Mouse (Mus musculus): ENCODE measurements around the gene Vsig8. TPM values are rescaled to one million over a fixed set of nuclear protein-coding genes. Genes with fewer than 3 reads are reported as not detected.
A peak's percentile ranks its signal among the peaks of the same experiment; 100 is the strongest.

Vsig8 gene
- polyA plus RNA-seq, 1 experiment from 2014 or later: 0.25 TPM

DNA sequence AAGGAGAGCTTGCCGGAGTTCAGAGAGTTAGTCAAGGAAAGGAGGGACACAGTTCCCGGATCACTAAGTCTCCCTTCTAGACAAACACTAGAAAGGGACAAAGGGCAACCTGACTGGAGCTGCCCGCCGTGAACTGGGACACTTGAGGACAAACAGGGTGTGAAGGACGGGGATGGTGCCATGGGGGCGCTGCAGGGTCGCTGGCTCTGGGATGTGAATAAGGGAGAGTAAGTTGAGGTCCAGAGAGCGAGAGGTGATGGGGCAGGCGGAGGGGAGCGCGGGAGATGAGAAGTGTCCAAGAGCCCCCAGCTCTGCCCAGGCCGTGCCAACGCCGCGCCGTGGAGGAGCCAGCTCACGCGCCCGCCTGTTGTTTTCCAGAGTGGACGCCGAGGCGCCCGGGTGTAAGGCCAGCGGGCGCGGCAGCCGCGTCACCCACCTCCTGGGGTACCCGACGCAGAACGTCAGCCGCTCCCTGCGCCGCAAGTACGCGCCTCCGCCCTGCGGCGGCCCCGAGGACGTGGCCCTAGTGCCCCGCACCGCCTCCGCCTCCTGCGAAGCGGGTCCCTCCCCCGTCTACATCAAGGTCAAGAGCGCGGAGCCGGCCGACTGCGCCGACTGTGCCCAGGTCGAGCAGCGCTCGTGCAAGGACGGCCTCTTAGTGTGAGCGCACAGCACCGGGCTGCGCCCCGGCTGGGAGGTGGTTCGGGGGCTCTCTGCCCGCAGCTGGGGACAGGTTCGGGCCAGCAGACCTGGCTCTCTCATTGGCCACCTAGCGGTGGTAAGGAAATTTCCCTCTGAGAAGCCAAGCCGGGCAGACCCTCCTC, 7.1 kb downstream of the Vsig8 start:
- ATAC-seq (ENCODE audit: extremely low read depth, insufficient number of reproducible peaks, low FRiP score, low TSS enrichment): peak; percentile 71; the same call in 1 of the 2 replicates
- peaks cover 17% of the 10 kb centered on the region for H3K4me1 ChIP-seq
- peak overlapping the region; percentile 87 for H3K9ac ChIP-seq
- peak overlapping the region; percentile 54; the same call in 1 of the 2 replicates for H3K27ac ChIP-seq (replicated peaks)
- H3K27me3 ChIP-seq (replicated peaks): peaks cover 67% of the 10 kb centered on the region
- peak overlapping the region; percentile 98 for H3K4me2 ChIP-seq
- WGBS: under 1% methylated on average over 59 of the region's 66 CpGs
- no peaks in the 10 kb centered on the region for H3K9me3 ChIP-seq
- peak overlapping the region; percentile 77 for H3K4me3 ChIP-seq
- H3K36me3 ChIP-seq: no peaks in the 10 kb centered on the region

DNA sequence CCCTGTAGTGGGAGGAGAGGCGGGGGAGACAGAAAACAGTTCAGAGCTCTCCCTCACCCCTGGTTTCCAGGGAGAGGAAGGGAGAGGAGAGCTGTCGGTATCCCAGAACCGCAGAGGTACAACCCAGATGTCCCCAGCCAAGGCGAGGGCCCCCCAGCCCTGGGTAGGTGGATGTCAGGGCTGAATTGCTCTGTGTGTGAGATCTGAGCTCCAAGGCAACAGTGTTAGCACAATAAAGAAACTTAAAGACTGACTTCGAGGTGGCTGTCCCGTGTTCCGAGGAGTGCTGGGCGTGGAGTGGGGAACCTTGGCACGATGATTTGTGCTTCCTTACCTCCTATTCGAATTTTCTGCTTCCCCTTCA, 7.7 kb downstream of the Vsig8 start:
- no peaks in the 10 kb centered on the region for H3K36me3 ChIP-seq
- H3K9me3 ChIP-seq: no peaks in the 10 kb centered on the region
- peak overlapping the region; percentile 98 for H3K4me2 ChIP-seq
- peak overlapping the region; percentile 77 for H3K4me3 ChIP-seq
- peaks cover 17% of the 10 kb centered on the region for H3K4me1 ChIP-seq
- no peak; the same call in 1 of the 2 replicates for ATAC-seq (ENCODE audit: extremely low read depth, insufficient number of reproducible peaks, low FRiP score, low TSS enrichment)
- H3K9ac ChIP-seq: peak overlapping the region; percentile 87
- WGBS: 3% methylated on average over 10 of the region's 10 CpGs
- peak overlapping the region; percentile 54; the same call in 1 of the 2 replicates for H3K27ac ChIP-seq (replicated peaks)
- H3K27me3 ChIP-seq (replicated peaks): peaks cover 62% of the 10 kb centered on the region

DNA sequence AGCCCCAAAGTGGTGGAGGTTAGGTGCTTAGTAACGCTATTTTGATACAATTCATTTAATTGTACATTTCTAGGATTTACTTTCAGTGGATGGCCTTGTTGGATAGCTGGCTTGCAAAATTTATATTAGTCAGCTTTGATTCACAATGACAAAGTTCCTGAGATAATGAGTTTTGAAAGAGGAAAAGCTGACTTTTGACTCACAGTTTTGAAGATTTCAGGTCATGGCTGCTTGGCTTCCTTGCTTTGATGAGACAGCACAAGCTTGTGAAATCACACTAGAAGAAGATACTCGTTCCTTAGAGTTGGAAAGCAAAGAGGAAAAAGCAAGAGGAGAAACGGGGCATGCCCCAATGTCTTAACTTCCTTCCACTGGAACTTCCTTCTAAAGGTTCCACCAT, 10.4 kb downstream of the Vsig8 start:
- Histone ChIP-seq H3K9me3 (no peaks in the 10 kb centered on the region), H3K36me3 (no peaks in the 10 kb centered on the region), H3K27me3 (replicated peaks) (peaks cover 42% of the 10 kb centered on the region), H3K4me3 (no peak overlapping the region), H3K4me1 (peaks cover 17% of the 10 kb centered on the region), H3K4me2 (no peak overlapping the region), H3K9ac (no peak overlapping the region), H3K27ac (replicated peaks) (no peak overlapping the region)
- no peak for ATAC-seq (ENCODE audit: extremely low read depth, insufficient number of reproducible peaks, low FRiP score, low TSS enrichment)
- 62% methylated on average over 3 of the region's 3 CpGs for WGBS

DNA sequence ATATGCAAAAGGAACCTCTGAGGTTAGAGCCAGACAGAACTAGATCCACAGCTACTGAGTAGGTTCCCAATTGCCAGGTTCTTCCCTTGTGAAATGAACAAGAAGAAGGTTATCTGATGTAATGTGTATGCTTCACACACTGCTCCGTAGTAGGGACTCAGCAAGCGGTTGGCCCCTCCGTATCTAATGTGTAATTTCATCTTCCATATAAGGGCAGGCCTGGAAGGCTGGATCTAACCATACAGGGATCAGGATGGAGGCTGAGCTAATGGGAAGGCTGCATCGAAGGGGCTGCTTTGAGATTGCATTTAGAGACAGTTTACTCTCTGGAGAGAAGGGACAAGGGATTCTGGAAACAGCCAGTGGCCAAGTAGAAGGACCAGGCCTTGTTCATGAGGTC, 12.0 kb downstream of the Vsig8 start:
- no peak for ATAC-seq (ENCODE audit: extremely low read depth, insufficient number of reproducible peaks, low FRiP score, low TSS enrichment)
- H3K4me3 ChIP-seq: no peak overlapping the region
- no peak overlapping the region for H3K27ac ChIP-seq (replicated peaks)
- peaks cover 4% of the 10 kb centered on the region for H3K4me1 ChIP-seq
- peaks cover 35% of the 10 kb centered on the region for H3K27me3 ChIP-seq (replicated peaks)
- H3K4me2 ChIP-seq: no peak overlapping the region
- 38% methylated on average over 4 of the region's 4 CpGs for WGBS
- no peak overlapping the region for H3K9ac ChIP-seq
- H3K9me3 ChIP-seq: no peaks in the 10 kb centered on the region
- H3K36me3 ChIP-seq: no peaks in the 10 kb centered on the region

DNA sequence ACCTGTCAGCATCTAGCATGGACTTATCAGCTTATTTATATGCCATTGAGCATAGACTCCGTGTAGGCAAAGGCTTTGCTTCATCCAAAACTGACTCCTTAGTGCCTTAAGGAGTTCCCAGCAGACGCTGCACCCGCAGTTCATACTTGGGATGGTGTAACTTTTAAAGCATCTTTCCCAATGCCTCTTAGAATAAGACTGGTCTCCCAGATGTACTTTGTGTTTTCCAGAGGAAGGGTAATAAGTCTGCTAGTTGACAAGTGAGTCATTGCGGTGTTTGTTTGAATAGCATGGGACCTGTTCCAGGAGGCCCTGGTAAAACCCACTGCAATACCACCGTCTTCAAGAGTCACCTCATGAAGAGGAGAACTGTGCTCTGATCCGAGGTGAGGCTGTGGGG, 24.4 kb downstream of the Vsig8 start:
- no peaks in the 10 kb centered on the region for H3K9me3 ChIP-seq
- H3K4me1 ChIP-seq: no peaks in the 10 kb centered on the region
- no peak overlapping the region for H3K4me3 ChIP-seq
- no peak overlapping the region for H3K27ac ChIP-seq (replicated peaks)
- H3K36me3 ChIP-seq: no peaks in the 10 kb centered on the region
- WGBS: 67% methylated on average over 6 of the region's 6 CpGs
- H3K27me3 ChIP-seq (replicated peaks): peaks cover 21% of the 10 kb centered on the region
- no peak overlapping the region for H3K4me2 ChIP-seq
- no peak overlapping the region for H3K9ac ChIP-seq
- ATAC-seq (ENCODE audit: extremely low read depth, insufficient number of reproducible peaks, low FRiP score, low TSS enrichment): no peak

DNA sequence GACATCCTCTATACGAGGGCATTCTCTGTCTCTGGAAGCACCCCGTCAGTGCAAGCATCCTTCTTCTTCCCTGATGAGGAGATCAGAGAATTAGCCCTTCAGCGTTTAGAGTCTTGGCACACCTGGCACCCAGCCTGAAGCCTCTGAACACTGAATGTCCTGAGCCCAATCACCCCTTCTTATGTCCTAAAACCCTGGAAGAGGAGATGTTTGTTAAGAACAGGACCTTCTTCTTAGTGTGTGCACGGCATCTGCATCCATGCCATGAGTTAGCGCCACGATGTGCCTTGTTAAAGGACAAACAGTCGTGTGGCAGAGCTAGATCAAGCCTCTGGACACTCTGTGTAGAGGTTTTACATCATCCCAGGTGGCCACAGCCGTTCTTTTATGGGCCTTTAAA, 26.7 kb downstream of the Vsig8 start:
- Histone ChIP-seq H3K36me3 (no peaks in the 10 kb centered on the region), H3K27ac (replicated peaks) (no peak overlapping the region), H3K4me1 (peaks cover 12% of the 10 kb centered on the region), H3K9ac (no peak overlapping the region), H3K27me3 (replicated peaks) (peaks cover 36% of the 10 kb centered on the region), H3K4me3 (no peak overlapping the region), H3K4me2 (no peak overlapping the region), H3K9me3 (no peaks in the 10 kb centered on the region)
- WGBS: 75% methylated on average over 8 of the region's 8 CpGs
- no peak for ATAC-seq (ENCODE audit: extremely low read depth, insufficient number of reproducible peaks, low FRiP score, low TSS enrichment)

DNA sequence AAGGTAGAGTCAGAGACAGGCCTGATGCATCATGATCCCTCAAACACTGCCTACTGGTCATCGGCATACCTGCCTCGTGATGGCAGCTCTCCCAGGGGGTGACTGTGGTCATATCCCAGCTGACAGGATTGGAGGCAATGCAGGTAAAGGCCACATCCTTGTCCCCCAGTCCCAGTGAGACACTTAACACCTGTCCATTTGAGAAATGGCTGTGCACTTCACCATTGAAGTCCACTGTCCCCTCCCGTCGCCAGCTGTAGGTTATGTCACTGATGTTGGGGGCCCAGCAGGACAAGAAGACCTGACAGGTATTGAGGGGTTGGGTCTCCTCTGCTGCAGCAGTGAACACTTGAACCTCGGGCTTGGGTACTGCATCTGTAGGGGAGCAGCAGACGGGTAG, 28.5 kb downstream of the Vsig8 start:
- ATAC-seq (ENCODE audit: extremely low read depth, insufficient number of reproducible peaks, low FRiP score, low TSS enrichment): no peak
- Histone ChIP-seq H3K4me2 (no peak overlapping the region), H3K4me3 (no peak overlapping the region), H3K9me3 (no peaks in the 10 kb centered on the region), H3K27me3 (replicated peaks) (peaks cover 41% of the 10 kb centered on the region), H3K36me3 (no peaks in the 10 kb centered on the region), H3K27ac (replicated peaks) (no peak overlapping the region), H3K9ac (no peak overlapping the region), H3K4me1 (peaks cover 12% of the 10 kb centered on the region)
- 77% methylated on average over 6 of the region's 6 CpGs for WGBS

DNA sequence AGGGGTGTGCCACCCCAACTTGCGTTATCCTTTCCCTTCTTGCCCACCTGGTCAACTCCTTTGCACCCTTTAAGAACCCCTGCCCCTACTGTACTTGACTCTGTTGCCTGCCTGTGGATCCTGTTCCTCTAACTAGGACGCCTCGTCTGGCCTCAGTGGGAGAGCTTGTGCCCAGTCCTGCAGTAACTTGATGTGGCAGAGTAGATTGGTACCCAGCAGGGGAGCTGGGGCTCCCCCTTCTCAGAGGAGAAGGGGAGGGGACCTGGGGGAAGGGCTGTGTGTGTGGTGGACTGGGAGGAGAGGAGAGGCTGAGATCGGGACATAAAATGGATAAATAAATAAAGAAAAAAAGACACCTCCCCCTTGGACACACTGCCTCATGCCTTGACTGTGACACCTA, 29.3 kb downstream of the Vsig8 start:
- no peak overlapping the region for H3K4me2 ChIP-seq
- H3K9me3 ChIP-seq: no peaks in the 10 kb centered on the region
- no peak for ATAC-seq (ENCODE audit: extremely low read depth, insufficient number of reproducible peaks, low FRiP score, low TSS enrichment)
- H3K9ac ChIP-seq: no peak overlapping the region
- no peaks in the 10 kb centered on the region for H3K36me3 ChIP-seq
- no peak overlapping the region for H3K27ac ChIP-seq (replicated peaks)
- H3K4me3 ChIP-seq: no peak overlapping the region
- peaks cover 41% of the 10 kb centered on the region for H3K27me3 ChIP-seq (replicated peaks)
- peaks cover 12% of the 10 kb centered on the region for H3K4me1 ChIP-seq
- WGBS: 42% methylated on average over 4 of the region's 4 CpGs

DNA sequence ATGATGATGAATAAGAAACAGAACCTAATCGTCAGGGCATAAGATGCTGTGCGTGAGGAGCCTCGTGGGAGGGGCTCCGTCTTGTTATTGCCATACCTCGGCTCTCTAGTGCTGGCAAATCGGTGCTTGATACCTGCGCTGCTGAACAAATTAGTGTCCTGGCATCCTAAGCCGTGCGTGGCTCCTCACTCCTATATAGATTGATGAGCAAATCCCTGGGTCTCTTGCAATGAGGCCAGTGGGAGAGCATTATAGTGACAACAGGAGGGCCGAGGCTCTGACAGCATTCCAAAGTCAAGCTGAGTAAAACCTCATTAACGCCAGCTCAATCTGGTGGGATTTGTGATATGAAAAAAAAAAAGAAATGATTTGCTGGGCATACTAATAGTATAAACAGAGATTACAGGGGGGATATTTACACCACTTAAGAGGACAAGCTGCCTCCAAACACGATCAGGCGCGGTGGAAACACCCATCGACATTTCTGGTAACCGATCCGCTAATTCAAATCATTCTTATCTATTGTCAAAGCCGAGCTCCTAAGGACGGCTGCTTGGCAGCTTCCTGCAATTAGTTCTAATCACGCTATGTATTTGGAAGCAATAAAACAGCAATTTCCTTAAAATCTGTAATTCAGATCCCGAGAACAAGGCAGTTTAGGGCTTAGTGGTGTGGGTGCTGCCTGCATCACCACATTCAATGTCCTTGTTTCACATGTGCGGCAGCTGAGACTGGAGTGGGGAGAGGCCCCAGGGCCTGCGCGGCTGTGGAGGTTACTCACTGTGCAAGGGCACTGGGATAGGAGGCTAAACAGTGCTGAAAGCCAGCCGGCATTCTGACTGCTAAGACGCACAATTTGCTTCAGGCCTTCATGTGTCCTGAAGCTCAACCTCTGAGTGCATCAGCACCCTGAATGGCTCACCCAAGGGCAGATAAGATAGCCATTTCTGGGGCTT, 30.2 kb downstream of the Vsig8 start:
- H3K4me3 ChIP-seq: peak overlapping the region; percentile 15; the same call in 1 of the 2 replicates
- peaks cover 41% of the 10 kb centered on the region for H3K27me3 ChIP-seq (replicated peaks)
- WGBS: 20% methylated on average over 26 of the region's 26 CpGs

DNA sequence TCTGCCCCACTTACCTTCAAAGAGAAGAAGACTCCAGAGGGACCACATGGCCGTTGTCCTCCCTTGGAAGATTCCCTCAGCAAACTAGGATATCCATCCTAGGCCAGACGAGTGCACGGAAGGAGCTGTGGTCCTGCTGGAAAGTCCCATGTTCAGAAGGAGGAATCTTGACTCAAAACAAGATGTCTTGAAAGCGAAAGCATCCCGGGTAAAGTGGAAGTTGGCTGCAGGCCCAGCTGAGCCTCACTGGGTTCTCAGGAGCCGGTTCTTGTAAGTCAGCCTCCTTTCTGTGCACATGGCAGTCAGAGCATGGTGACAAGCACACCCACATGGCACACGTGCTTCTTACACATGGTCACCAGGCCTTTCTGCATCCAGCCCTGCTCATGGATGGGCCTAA, 34.6 kb downstream of the Vsig8 start, which contains the start of gene Slamf8:
TSS of gene Slamf8 (minus strand) at position 184 of the 400 bp plus-strand sequence.
- Histone ChIP-seq H3K36me3 (no peaks in the 10 kb centered on the region), H3K27ac (replicated peaks) (no peak within 1 kb of the TSS), H3K4me1 (peaks cover 12% of the 10 kb centered on the region), H3K4me2 (no peak within 1 kb of the TSS), H3K27me3 (replicated peaks) (peaks cover 18% of the 10 kb centered on the region), H3K9ac (no peak within 1 kb of the TSS), H3K9me3 (no peaks in the 10 kb centered on the region), H3K4me3 (no peak within 1 kb of the TSS)
- ATAC-seq (ENCODE audit: extremely low read depth, insufficient number of reproducible peaks, low FRiP score, low TSS enrichment): no peak
- WGBS: 72% methylated on average over 7 of the region's 7 CpGs

More for the DNA sequence above, 30.2 kb downstream of the Vsig8 start:
- Histone ChIP-seq H3K36me3 (no peaks in the 10 kb centered on the region), H3K9me3 (no peaks in the 10 kb centered on the region), H3K4me2 (peak overlapping the region; percentile 42), H3K9ac (peak overlapping the region; percentile 24; the same call in 1 of the 2 replicates), H3K4me1 (peaks cover 12% of the 10 kb centered on the region), H3K27ac (replicated peaks) (no peak overlapping the region)
- no peak for ATAC-seq (ENCODE audit: extremely low read depth, insufficient number of reproducible peaks, low FRiP score, low TSS enrichment)

DNA sequence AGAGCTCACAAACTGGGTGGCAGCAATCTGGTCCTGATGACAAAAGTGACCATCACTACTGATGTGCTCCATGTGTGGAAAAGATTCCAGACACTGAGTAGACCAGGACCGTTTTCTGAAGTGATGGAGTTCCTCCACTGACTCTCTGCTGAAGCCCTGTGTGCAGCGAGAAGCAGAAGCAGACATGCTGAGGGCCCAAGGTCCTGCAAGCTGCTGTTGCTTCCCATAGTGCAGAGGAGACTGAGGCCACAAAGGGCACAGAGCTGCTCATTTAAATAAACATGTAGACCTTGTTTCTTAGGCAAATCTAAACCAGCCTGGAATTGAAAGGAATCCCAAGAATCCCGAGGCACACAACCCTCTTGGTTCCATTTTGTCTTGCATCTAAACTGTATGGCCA, 37.6 kb downstream of the Vsig8 start:
- no peak for ATAC-seq (ENCODE audit: extremely low read depth, insufficient number of reproducible peaks, low FRiP score, low TSS enrichment)
- 63% methylated on average over 3 of the region's 3 CpGs for WGBS
- no peaks in the 10 kb centered on the region for H3K4me1 ChIP-seq
- no peak overlapping the region for H3K9ac ChIP-seq
- H3K36me3 ChIP-seq: no peaks in the 10 kb centered on the region
- no peak overlapping the region for H3K4me2 ChIP-seq
- no peaks in the 10 kb centered on the region for H3K9me3 ChIP-seq
- H3K27ac ChIP-seq (replicated peaks): no peak overlapping the region
- H3K4me3 ChIP-seq: no peak overlapping the region
- no peaks in the 10 kb centered on the region; the same call in 1 of the 2 replicates for H3K27me3 ChIP-seq (replicated peaks)

Measured in heart, embryonic 13.5 days (tissue).